In genomic region chr2:152450241-152450640, GRCm38 (mm10) we compare ENCODE assay signal across 10 mouse cellular contexts. TPM values are rescaled to one million over a fixed set of nuclear protein-coding genes. Genes with fewer than 3 reads are reported as not detected.
DNase-seq lines count a peak whose midpoint lies in the region.
"Had no signal": no experiment of that assay in that cellular context is flagged by ENCODE, and none has a peak within 500 bp of the region (broad histone marks: within the 10 kb centered on the region; RNA-seq: fewer than 3 reads in every experiment).

No protein-coding gene starts in this region.

- intact Hi-C loops in heart, postnatal 36 days (cut with DNase I) = loop anchor here (5.0 kb wide), 1 partner anchor 137 kb away; no protein-coding TSS in a partner anchor

- DNase-seq in heart, postnatal 36 days = peak; percentile 34 to 56
- DNase-seq in heart, adult 9 months (ENCODE audit: low spot score in 2 of 2) = no peak
- peak; percentile 13 for DNase-seq in CD4-positive helper T cell, adult 2 months (ENCODE audit: low read depth, low spot score)
- DNase-seq in adrenal gland, postnatal 10 days = peak; percentile 76
- peak; percentile 61 for DNase-seq in embryo, embryonic 11.5 days (ENCODE audit: low read depth, low spot score)
- DNase-seq in layer of hippocampus, adult 18-20 months (ENCODE audit: low spot score in 2 of 2) = peak; percentile 23 to 79
- peak; percentile 55 for DNase-seq in lung, postnatal 36 days
- DNase-seq in thymus, postnatal 0 days (ENCODE audit: low spot score) = peak; percentile 30

RNA-seq across cellular contexts. Expression of gene Defb23, which starts 14.2 kb away (rescaled TPM):
- total RNA-seq in heart, postnatal 36 days (2021) = not detected
- not detected for total RNA-seq in adrenal gland, postnatal 10 days (2021)
- total RNA-seq in layer of hippocampus, adult 18-20 months (2021) = not detected
- 0.23 and 0.28 TPM in 2 replicates for polyA plus RNA-seq in thymus, postnatal 0 days (2015; fragmentation: Nextera tagmentation; extraction: Ambion mirVana)
- polyA plus RNA-seq: liver, embryonic 15.5 days; stomach, embryonic 15.5 days had no signal

RNA-seq across cellular contexts. Expression of gene Defb20, which starts 26.6 kb away (rescaled TPM):
- total RNA-seq in heart, postnatal 36 days (2021) = not detected
- total RNA-seq in adrenal gland, postnatal 10 days (2021) = not detected
- total RNA-seq in layer of hippocampus, adult 18-20 months (2021) = not detected
- not detected in 2 replicates for polyA plus RNA-seq in thymus, postnatal 0 days (2015; fragmentation: Nextera tagmentation; extraction: Ambion mirVana)
- polyA plus RNA-seq: liver, embryonic 15.5 days; stomach, embryonic 15.5 days had no signal

RNA-seq across cellular contexts. Expression of gene 6820408C15Rik, which starts 34.9 kb away (rescaled TPM):
- 1 to 10 TPM; 2.0 to 2.1 TPM for total RNA-seq in heart, postnatal 36 days (2021)
- under 1 TPM; 0.42 to 0.79 TPM for total RNA-seq in adrenal gland, postnatal 10 days (2021)
- total RNA-seq in layer of hippocampus, adult 18-20 months (2021) = 1 to 10 TPM; 1.7 to 2.3 TPM
- polyA plus RNA-seq in thymus, postnatal 0 days (2015; fragmentation: Nextera tagmentation; extraction: Ambion mirVana) = 0.51 and 0.64 TPM in 2 replicates

RNA-seq across cellular contexts. Expression of gene Zcchc3, which starts 35.4 kb away (rescaled TPM):
- total RNA-seq in heart, postnatal 36 days (2021) = 10 to 100 TPM in 1 of 2 experiments, 1 to 10 TPM in 1; 8.0 to 10.0 TPM
- 10 to 100 TPM in 1 of 2 experiments, 1 to 10 TPM in 1; 9.4 to 11.1 TPM for total RNA-seq in adrenal gland, postnatal 10 days (2021)
- 10 to 100 TPM; 10.2 to 10.6 TPM for total RNA-seq in layer of hippocampus, adult 18-20 months (2021)
- 7.2 and 7.4 TPM in 2 replicates for polyA plus RNA-seq in thymus, postnatal 0 days (2015; fragmentation: Nextera tagmentation; extraction: Ambion mirVana)

RNA-seq across cellular contexts. Expression of gene Defb22, which starts 39.7 kb away (rescaled TPM):
- not detected for total RNA-seq in heart, postnatal 36 days (2021)
- total RNA-seq in adrenal gland, postnatal 10 days (2021) = not detected
- total RNA-seq in layer of hippocampus, adult 18-20 months (2021) = not detected
- not detected in 2 replicates for polyA plus RNA-seq in thymus, postnatal 0 days (2015; fragmentation: Nextera tagmentation; extraction: Ambion mirVana)
- polyA plus RNA-seq: liver, embryonic 15.5 days; stomach, embryonic 15.5 days had no signal

Comparison
In these comparisons a context has a peak if more than half of its experiments do, and no peak if none do; other contexts are left out.
1. DNase-seq: peak in heart, postnatal 36 days (2 of 2), CD4-positive helper T cell, adult 2 months (single experiment), adrenal gland, postnatal 10 days (single experiment), embryo, embryonic 11.5 days (single experiment), layer of hippocampus, adult 18-20 months (2 of 2), lung, postnatal 36 days (single experiment) and thymus, postnatal 0 days (single experiment); none in heart, adult 9 months (0 of 2).